Mouse (Mus musculus): ENCODE results near the gene Ccdc6.
A peak's percentile ranks its signal among the peaks of the same experiment; 100 is the strongest.

The Ccdc6 gene

GRCm38 (mm10) chr10:70132714-70133113 lies 35.8 kb downstream of the Ccdc6 start:
- DNase-seq (ENCODE audit: low spot score): no peak

DNA sequence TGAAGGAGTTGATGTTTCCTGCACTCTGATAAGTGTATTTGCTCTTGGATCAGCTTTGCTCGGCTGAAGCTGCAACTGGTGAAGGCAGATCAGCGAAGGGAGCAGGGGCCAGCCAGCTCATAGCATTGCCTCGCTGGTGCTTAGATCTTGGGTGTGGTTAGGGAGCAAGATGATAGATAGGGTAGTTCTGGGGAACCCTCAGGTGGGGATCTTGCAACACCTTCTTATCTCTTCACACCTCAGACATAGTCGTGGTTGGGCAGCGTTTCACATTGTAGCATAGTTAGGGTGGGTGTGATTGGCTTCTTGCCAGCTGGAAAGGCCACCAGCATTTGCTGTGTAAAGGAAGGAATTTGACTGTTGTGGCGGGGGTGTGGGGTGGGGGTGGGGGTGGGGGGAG lies 36.3 kb downstream of the Ccdc6 start:
- DNase-seq (ENCODE audit: low spot score): no peak

GRCm38 (mm10) chr10:70135680-70136079 lies 38.8 kb downstream of the Ccdc6 start:
- peak; percentile 63 for DNase-seq (ENCODE audit: low spot score)

- no peak for DNase-seq (ENCODE audit: low spot score)
These were observed 40.7 kb downstream of the Ccdc6 start for GRCm38 (mm10) chr10:70137652-70138051.

DNA sequence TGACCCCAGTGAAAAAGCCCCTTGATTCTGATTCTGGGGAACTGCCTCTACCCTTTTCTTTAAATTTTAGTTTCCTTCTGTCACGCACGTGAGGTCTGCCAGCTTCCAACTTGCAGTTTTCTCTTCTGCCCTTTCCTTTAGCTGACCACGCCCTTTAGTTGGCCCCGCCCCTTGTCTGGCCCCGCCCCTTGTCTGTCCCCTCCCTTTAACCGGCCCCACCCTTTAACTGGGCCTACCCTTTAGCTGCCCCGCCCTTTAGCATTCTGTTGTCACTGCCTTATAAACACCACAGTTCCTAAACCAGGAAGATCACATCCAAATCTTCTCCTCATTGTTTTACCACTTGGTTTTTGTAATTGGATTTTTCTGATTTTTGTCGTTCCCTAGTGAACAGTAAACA lies 41.2 kb downstream of the Ccdc6 start:
- peak; percentile 27 for DNase-seq (ENCODE audit: low spot score)

GRCm38 (mm10) chr10:70139368-70139767 lies 42.4 kb downstream of the Ccdc6 start:
- DNase-seq (ENCODE audit: low spot score): no peak

- DNase-seq (ENCODE audit: low spot score): no peak
These were observed 43.5 kb downstream of the Ccdc6 start for GRCm38 (mm10) chr10:70140414-70140813.

DNA sequence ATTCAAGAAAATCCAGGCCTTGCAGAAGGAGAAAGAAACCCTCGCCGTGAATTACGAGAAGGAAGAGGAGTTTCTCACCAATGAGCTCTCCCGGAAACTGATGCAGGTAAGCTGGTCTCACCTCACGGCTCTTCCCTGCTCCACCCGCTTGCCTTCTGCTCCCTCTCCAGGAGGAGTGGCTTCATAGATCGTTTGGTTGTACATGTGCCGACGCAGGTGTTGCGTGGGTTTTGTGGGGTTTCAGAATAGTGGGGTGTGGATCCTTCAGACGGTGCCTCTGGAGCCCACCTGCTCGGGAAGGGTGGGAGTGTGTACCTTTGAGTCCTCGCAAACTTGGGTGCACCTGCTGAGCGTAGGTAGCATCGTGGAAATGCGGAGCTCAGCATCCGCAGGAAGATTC lies 45.7 kb downstream of the Ccdc6 start:
- DNase-seq (ENCODE audit: low spot score): no peak

DNA sequence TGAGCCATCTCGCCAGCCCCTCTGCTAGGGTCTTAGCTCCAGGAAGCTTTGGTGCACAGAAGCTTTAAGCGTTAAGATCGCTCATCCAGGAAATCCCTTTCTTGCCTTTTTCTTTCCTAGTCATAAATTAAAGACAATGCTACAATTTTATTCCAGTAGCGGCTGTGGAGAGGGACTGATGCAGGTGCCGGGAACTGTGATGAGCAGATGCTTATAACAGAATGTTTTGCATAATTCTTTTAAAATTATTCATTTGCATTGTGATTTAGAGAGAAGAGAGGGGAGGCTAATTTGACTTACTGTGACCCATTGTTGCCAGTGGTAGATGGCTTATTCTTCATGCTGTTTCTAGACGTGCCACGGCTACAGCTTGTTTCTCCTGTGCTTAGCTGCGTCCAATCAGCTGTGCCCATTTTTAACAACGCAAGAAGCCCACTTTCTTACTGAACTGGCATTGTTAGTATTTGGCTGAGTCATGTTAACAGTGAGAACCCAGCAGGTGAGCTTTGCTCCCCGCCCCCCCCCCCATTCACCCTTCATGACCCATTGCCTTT lies 47.2 kb downstream of the Ccdc6 start:
- no peak for DNase-seq (ENCODE audit: low spot score)

DNA sequence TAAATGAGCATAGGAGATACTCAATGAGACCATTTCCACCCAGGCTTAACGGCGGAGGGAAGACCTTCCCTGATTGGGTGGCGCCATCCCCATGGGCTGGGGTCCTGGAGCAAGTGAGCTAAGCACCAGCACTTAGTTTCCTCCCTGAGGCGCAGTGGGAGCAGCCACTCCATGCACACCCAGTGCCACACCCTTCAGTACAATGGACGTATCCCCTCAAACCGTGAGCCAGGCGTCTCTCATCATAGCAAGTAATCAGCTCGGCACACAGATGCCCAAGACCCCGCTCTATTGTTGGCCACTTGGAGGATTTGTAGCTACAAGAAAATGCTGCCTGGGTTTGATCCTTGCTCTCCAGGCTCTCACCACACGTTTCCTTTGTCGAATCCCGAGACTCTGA lies 49.0 kb downstream of the Ccdc6 start:
- no peak for DNase-seq (ENCODE audit: low spot score)

DNA sequence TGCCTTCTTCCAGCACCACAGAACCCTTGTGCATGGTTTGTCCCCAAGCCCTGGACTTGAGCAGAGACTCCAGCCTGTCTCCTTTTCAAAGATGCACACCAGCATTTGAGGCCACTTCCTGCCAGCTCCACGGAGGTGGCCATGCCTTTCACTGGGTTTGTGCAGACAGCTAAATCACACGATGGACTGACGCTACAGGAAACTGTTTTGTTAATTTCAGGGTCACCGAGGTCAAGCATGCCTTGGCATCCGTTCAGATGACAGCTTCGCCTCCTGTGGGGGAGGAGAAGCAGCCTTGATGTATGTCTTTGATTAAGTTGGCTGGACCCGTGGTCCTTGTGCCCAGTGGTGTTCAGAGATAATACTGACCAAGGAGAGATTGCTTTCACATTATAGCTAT lies 52.2 kb downstream of the Ccdc6 start:
- no peak for DNase-seq (ENCODE audit: low spot score)

DNA sequence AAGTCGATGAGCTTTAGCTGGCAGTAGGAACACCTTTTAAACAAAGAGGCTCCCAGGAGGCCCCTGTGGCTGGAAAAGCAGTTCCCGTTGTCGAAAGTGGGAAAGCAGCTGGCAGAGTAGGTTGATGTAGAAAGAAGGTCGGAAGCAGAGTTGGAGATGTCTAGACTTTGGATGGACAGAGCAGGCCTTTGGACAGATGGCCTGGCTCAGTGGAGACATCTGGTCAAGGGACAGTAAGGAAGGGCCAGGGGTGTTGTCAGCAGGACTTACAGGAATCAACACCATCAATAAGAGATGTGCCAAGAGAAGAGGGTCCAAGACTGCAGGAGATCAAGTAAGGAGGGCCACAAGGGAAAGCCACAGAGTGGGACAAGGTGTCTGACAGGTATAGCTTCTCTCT lies 53.4 kb downstream of the Ccdc6 start:
- no peak for DNase-seq (ENCODE audit: low spot score)

DNA sequence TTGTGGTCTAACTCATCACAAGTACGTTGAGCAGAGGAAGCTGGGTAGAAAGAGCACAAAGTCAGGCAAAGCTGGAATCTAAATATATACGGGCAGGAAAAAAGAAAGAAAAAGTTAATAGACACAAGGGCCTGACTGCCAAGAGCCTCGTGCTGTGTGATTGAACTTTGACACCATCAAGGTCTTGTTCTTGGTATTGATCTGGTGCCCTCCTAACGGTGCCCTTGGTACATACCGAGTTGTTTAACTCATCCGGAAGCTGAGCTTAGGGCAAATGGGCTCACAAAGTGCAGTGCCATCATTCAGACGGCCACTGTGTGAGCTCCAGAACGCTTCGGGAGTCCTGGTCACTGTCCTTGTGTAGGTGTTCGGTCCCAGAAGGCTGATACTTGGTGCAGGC lies 54.2 kb downstream of the Ccdc6 start:
- DNase-seq (ENCODE audit: low spot score): no peak

DNA sequence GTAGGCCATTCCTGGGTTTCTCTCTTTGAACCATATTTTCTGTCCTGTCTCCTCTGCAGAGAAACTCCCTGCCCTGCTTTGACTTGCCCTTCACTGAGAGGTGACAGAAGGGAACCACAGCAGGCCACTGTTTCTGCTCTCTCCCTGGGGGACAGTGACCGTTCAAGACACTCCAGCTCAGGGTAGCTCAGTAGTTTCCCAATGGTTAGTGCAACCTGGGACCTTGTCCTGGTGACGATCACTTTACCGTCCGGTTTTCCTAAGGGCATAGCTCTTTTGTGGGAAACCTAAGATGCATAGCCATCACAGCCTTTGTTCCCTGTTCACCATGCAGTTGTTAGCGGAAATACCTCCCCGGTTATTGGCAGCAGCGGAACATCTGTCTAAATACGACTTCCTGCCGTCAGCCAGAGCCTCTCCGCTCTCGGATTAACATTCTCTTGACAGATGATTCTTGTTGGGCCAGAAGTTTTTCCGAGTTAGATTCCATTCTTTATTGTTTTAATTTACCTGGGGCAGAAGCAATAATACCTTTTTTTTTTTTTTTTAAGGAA lies 55.3 kb downstream of the Ccdc6 start:
- no peak for DNase-seq (ENCODE audit: low spot score)

DNA sequence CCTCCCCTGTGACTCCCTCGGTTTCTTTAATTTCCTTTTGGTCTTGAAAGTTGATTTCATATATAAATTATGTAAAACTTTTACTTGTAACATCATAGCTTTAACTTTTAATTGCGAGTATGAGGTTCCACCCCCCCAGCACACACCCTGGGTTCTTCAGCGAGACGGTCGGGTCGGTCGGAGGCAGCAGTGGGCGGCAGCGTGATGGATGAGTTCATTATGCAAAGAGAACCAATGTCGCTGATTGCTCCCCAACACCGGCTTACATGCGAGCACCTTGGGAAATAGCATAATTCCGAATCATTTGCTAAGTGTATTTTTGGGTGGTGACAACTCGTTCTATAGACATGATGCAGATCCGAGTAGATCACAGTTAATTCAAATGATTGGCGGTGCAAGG lies 56.9 kb downstream of the Ccdc6 start:
- DNase-seq (ENCODE audit: low spot score): no peak

GRCm38 (mm10) chr10:70156431-70157165 lies 59.7 kb downstream of the Ccdc6 start:
- peak; percentile 11 for DNase-seq (ENCODE audit: low spot score)

- no peak for DNase-seq (ENCODE audit: low spot score)
These were observed 62.9 kb downstream of the Ccdc6 start for GRCm38 (mm10) chr10:70159651-70160320.

DNA sequence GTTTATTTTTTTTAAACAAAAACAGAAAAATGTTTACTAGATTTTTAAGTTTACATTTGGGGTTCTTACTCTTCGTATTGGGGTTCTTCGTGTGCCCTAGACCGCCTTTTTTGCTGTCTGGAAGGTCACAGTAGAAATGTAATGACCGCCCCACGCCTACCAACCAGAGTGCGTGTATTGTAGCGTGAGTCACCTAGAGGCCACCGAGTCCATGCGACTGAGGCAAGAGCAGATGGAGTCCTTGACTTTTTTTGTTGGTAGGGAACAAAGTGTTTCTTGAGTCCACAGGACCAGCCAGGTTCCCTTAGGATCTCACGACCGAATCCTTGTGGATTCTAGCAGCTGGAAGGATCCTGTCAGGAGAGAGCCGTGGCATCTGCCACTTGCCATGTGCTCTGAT lies 63.9 kb downstream of the Ccdc6 start:
- no peak for DNase-seq (ENCODE audit: low spot score)

DNA sequence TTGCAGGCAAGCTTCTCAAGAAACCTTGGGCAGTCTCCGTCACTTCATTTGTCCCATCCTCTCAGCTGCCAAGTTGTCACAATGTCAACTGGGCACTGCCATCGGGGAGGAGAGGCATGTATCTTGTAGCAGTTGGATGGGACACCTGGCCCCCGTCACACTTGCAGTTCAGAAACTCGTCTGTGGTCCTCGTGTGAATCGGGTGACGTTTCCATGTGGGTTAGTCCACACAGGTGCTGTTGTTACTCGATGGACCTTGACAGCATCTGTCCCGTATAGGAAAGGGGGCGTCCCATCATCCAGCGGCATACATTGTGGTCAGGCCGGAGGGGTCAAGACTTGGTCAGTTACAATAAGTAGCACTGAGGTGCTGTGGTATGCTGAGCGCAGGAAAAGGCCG lies 64.6 kb downstream of the Ccdc6 start:
- no peak for DNase-seq (ENCODE audit: low spot score)

- peak; percentile 78 for DNase-seq (ENCODE audit: low spot score)
These were observed 66.8 kb downstream of the Ccdc6 start for GRCm38 (mm10) chr10:70163681-70164080.

- DNase-seq (ENCODE audit: low spot score): peak; percentile 8
These were observed 69.0 kb downstream of the Ccdc6 start for GRCm38 (mm10) chr10:70165877-70166276.

- DNase-seq (ENCODE audit: low spot score): no peak
These were observed 69.5 kb downstream of the Ccdc6 start for GRCm38 (mm10) chr10:70166427-70166826.

- DNase-seq (ENCODE audit: low spot score): no peak
These were observed 70.7 kb downstream of the Ccdc6 start for GRCm38 (mm10) chr10:70167625-70168024.

Data from adipocyte (in vitro differentiated cells).